Mouse (Mus musculus): ENCODE data around the gene Zfp207.
"Not testable (repeated sequence)": the region's sequence is repeated elsewhere in the genome, so short reads cannot be mapped to it uniquely, and the experiment has no call there.

Zfp207 gene

DNA sequence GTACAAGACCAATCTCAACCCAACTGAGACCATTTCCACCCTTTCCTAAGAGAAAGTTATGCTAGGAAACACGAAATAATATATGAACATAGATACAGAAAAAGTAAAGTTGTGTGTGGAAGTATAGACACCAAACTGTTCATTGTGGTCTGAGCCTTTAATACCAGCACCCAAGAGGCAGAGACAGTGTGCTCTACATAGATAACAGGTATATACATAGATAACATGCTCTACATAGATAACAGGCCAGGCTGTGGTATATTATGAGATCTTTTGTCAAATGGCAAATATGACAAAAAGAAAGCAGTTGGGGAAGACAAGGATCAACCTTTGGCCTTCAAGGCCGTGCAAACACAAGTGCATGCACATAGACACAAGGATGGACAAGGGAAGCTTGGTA lies 27.3 kb downstream of the Zfp207 start:
- no peak for DNase-seq (ENCODE audit: low read depth, low spot score)

- DNase-seq (ENCODE audit: low read depth, low spot score): no peak
Observed at GRCm38 (mm10) chr11:80417085-80417484, 34.0 kb downstream of the Zfp207 start.

DNA sequence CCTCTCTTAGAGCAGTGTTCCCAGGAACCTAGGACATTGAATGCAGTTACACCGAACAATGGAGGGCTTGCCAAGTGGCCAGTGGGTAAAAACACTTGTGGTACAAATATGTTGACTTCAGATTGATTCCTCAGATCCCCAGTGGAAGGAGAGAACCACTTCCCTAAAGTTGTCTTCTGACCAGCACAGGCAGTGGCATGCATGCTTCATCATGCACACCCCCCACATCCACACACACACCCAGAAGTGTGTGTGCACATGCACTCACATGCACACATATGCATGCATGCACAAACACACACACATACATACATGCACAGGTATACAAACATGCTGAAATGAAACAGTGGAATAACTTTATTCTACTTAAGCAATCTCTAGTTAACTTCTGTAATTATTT lies 36.7 kb downstream of the Zfp207 start:
- DNase-seq (ENCODE audit: low read depth, low spot score): no peak

DNA sequence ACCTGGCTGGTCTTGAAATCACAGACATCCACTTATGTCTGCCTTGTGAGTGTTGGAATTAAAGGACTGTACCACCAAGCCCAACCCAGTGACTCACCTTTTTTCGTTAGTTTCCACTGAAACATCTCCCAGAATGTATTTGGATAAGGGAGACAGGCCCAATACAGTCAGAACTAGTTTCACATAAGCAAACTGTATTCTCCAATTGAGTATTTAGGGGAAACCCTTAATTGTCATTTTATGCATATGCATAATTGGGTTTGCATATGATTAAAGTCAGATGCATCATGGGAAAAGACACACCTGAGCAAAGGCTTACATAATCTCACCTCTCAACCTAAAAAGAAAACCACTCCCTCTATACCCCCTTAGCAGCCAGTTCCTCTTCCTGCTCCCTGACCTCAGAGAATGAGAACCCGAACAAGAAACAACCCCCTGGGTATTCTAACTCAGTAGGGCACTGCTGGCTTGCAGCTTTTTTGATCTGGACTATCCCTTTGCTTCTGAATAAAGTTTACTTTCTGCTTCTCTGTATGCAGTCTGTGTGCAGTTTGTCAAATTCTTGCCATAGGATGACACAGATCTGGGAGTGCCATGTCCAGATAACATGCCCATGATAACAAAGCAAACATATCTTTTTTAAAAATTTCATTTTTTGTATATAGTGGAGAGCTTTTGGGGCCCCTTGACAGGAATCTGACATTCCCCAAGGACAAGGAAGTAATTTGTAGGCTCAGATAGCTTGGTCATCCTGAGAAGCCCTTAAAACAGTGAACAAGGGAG lies 37.3 kb downstream of the Zfp207 start:
- DNase-seq (ENCODE audit: low read depth, low spot score): no peak

DNA sequence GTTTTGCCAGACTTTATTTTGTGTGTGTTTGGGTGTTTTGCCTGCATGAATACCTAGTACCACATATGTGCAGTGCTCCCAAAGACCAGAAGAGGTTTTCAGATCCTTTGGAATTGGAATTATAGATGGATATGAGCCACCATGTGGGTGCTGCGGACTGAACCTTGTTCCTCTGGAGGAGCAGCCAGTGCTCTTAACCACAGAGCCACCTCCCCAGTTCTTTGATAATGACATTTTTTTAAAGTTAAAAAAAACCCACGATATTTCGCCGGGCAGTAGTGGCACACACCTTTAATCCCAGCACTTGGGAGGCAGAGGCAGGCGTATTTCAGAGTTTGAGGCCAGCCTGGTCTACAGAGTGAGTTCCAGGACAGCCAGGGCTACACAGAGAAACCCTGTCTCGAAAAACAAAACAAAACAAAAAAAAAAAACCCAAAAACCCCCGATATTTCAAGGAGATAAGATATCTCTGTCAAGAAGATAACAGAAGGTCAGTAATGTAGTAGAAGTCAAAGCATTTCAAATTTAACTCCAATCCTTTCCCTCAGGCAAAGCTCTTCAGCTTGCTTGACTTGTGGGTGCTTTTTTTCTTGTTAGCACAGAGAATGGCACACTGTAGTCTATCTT lies 38.5 kb downstream of the Zfp207 start:
- no peak for DNase-seq (ENCODE audit: low read depth, low spot score)

DNA sequence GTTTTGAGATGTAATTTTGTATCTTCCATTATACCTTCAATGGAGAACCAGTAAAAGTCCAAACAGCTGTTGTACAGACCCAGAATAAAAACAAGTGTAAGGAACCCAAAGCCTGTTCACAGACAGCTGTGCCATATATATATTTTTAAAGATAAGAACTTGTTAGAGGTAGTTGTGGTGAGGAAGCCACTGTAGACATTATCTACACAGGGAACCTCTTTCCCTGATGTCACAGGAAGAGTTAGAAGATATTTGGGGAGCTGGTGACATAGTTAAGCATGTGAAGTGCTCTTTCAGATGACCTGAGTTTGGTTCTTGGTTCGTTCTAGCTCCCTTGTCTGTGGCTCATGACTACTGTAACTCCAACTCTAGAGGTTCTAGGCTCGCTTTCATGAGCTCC lies 41.6 kb downstream of the Zfp207 start:
- no peak for DNase-seq (ENCODE audit: low read depth, low spot score)

GRCm38 (mm10) chr11:80425247-80425778 lies 42.2 kb downstream of the Zfp207 start:
- no peak for DNase-seq (ENCODE audit: low read depth, low spot score)

GRCm38 (mm10) chr11:80426029-80426813 lies 43.1 kb downstream of the Zfp207 start:
- not testable (repeated sequence) for DNase-seq (ENCODE audit: low read depth, low spot score)

GRCm38 (mm10) chr11:80428381-80429008 lies 45.4 kb downstream of the Zfp207 start, which contains the start of gene Psmd11:
Psmd11 (plus strand) TSS chr11:80428615.
- DNase-seq (ENCODE audit: low read depth, low spot score): peak; percentile 91

DNA sequence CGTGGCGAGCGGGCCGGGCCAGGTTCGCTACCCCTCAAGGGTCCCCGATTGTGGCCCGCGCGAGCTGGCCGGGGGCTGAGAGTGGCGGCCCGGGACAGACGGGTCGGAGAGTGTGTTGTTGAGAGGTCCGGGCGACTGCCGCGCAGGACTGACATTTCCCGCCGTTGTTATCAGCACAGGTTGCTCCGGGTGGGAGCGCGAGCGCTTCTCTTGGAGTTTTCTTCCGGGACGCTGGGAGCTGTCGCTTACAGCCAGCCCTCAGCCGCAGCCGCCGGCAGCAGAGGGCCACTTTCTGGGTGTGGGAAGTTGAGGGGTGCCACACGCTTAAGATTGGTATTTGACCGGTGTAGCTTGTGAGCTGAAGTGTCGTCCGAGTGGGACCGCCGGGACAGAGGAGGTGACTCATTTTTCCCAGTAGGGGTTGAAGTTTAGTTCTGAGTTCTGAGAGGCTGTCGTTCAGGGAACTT lies 46.0 kb downstream of the Zfp207 start:
- no peak for DNase-seq (ENCODE audit: low read depth, low spot score)

- no peak for DNase-seq (ENCODE audit: low read depth, low spot score)
Observed at GRCm38 (mm10) chr11:80429500-80430166, 46.6 kb downstream of the Zfp207 start.

DNA sequence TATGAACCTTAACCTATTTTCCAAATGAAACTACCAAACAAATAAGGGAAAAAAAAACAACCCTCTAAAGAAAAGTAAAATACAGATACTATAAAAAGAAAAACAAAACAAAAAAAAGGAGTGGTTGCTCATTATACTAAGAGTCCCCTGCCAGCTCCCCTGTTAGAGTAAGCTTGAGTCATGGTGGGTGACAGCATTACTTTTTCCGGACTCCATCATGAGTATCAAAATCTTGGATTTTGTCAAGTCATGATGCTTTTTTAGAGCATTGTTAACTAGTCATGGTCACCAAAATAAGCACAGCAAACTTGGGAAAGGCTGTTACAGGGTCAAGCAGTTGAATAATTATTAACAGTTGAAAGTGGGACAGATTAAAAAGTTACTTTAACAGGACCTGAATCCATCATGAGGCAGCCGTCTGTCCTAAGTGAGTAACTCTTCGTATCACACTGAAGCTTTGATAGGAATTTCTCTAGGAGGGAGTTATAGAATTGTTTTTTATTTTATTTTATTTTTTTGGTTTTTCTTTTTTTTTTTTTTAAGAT lies 47.4 kb downstream of the Zfp207 start:
- DNase-seq (ENCODE audit: low read depth, low spot score): no peak

DNA sequence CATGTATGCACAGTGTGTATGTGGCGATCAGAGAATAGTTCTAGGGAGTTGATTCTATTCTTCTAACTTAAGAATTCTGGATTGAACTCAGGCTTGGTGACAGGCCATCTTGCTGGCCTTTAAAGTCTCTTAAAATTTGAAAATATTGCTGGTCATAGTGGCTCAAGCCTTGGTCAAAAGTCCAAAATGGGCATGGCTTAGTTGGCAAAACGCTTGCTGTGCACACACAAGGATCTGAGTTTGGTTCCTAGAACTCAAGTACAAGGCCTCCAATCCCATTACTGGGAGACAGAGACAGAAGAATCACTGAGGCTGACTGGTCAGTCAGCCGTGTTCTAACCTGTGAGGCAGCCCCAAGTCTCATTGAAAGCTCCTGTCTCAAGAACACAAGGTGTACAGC lies 63.8 kb downstream of the Zfp207 start:
- no peak for DNase-seq (ENCODE audit: low read depth, low spot score)

- DNase-seq (ENCODE audit: low read depth, low spot score): no peak
Observed at GRCm38 (mm10) chr11:80449859-80450258, 66.8 kb downstream of the Zfp207 start.

GRCm38 (mm10) chr11:80452242-80452641 lies 69.2 kb downstream of the Zfp207 start:
- DNase-seq (ENCODE audit: low read depth, low spot score): no peak

DNA sequence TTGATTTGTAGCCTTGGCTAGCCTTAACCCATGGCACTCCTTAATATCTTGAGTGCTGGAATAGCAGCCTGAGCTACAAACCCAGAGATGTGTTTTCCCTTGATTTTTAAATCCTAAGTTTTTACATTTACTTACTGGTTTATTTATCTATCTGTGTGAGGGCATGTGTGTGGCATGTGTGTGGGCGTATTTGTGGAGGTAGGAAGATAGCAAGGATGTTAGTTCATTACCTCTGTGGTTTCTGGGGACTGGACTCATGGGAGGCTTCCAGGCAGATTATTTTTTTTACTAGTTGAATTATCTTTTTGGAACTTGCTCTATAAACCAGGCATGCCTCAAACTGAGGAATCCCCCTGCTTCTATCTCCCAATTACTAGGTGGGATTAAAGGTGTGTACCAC lies 70.1 kb downstream of the Zfp207 start:
- DNase-seq (ENCODE audit: low read depth, low spot score): no peak
